Mouse (Mus musculus): ENCODE results near the gene Pcsk6.

The Pcsk6 gene

GRCm38 (mm10) chr7:66001035-66001754, 139.7 kb downstream of the Pcsk6 start:
- DNase-seq (ENCODE audit: low spot score in 2 of 2), result no peak

- DNase-seq (ENCODE audit: low spot score in 2 of 2), result no peak
Measured at GRCm38 (mm10) chr7:66001797-66002196, 140.3 kb downstream of the Pcsk6 start.

GRCm38 (mm10) chr7:66003447-66003846, 141.9 kb downstream of the Pcsk6 start:
- no peak for DNase-seq (ENCODE audit: low spot score in 2 of 2)

GRCm38 (mm10) chr7:66003865-66004638, 142.5 kb downstream of the Pcsk6 start:
- no peak for DNase-seq (ENCODE audit: low spot score in 2 of 2)

GRCm38 (mm10) chr7:66005066-66005465, 143.5 kb downstream of the Pcsk6 start:
- no peak for DNase-seq (ENCODE audit: low spot score in 2 of 2)

- DNase-seq (ENCODE audit: low spot score in 2 of 2), result no peak
Measured at GRCm38 (mm10) chr7:66008161-66008891, 146.8 kb downstream of the Pcsk6 start.

GRCm38 (mm10) chr7:66008892-66009273, 147.3 kb downstream of the Pcsk6 start:
- no peak for DNase-seq (ENCODE audit: low spot score in 2 of 2)

- no peak for DNase-seq (ENCODE audit: low spot score in 2 of 2)
Measured at GRCm38 (mm10) chr7:66010518-66010917, 149.0 kb downstream of the Pcsk6 start.

GRCm38 (mm10) chr7:66027747-66028146, 166.2 kb downstream of the Pcsk6 start:
- DNase-seq (ENCODE audit: low spot score in 2 of 2), result no peak

- DNase-seq (ENCODE audit: low spot score in 2 of 2), result no peak
Measured at GRCm38 (mm10) chr7:66028766-66029512, 167.4 kb downstream of the Pcsk6 start.

- no peak for DNase-seq (ENCODE audit: low spot score in 2 of 2)
Measured at GRCm38 (mm10) chr7:66036809-66037208, 175.3 kb downstream of the Pcsk6 start.

- no peak for DNase-seq (ENCODE audit: low spot score in 2 of 2)
Measured at GRCm38 (mm10) chr7:66038261-66038660, 176.7 kb downstream of the Pcsk6 start.

- DNase-seq (ENCODE audit: low spot score in 2 of 2), result no peak
Measured at GRCm38 (mm10) chr7:66038730-66039129, 177.2 kb downstream of the Pcsk6 start.

- no peak for DNase-seq (ENCODE audit: low spot score in 2 of 2)
Measured at GRCm38 (mm10) chr7:66040026-66040814, 178.7 kb downstream of the Pcsk6 start.

- no peak for DNase-seq (ENCODE audit: low spot score in 2 of 2)
Measured at GRCm38 (mm10) chr7:66043552-66044459, 182.3 kb downstream of the Pcsk6 start, which contains the start of gene Gm45213. Gene Gm45213 (plus strand): TSS chr7:66043602.

- no peak for DNase-seq (ENCODE audit: low spot score in 2 of 2)
Measured at GRCm38 (mm10) chr7:66044617-66045016, 183.1 kb downstream of the Pcsk6 start.

- no peak for DNase-seq (ENCODE audit: low spot score in 2 of 2)
Measured at GRCm38 (mm10) chr7:66046921-66047918, 185.7 kb downstream of the Pcsk6 start.

- DNase-seq (ENCODE audit: low spot score in 2 of 2), result no peak
Measured at GRCm38 (mm10) chr7:66047975-66048374, 186.4 kb downstream of the Pcsk6 start.

Measured in urinary bladder, adult 18-20 months (tissue).